Mouse (Mus musculus) E14TG2a.4 (cell line): ENCODE results near the gene Gm49366.
"Not testable (repeated sequence)": the region's sequence is repeated elsewhere in the genome, so short reads cannot be mapped to it uniquely, and the experiment has no call there.

ENCODE experiments used
- CTCF ChIP-seq: conservative IDR thresholded peaks from 2 replicates; pipeline ENCODE4 v1.5.1; 2014; ENCODE audit warnings: low read length
- NANOG ChIP-seq: IDR thresholded peaks from 2 replicates; pipeline ENCODE4 v1.6.1; 2014; ENCODE audit warnings: borderline replicate concordance, low read length, mixed read lengths
- POU5F1 ChIP-seq: IDR thresholded peaks from 2 replicates; pipeline ENCODE4 v1.6.1; 2014; ENCODE audit warnings: low read length, borderline replicate concordance

- TF ChIP-seq CTCF, NANOG, POU5F1: not testable (repeated sequence)
Measured at GRCm38 (mm10) chr12:84022266-84022665, 16.5 kb upstream of the Gm49366 start.
